Mouse (Mus musculus) cerebellum, adult 18-20 months (tissue): ENCODE results near the gene Sgtb.
A peak's percentile ranks its signal among the peaks of the same experiment; 100 is the strongest.

Experiments used
- DNase-seq, 2 experiments: peaks; one replicate each; pipeline ENCODE4 v3.0.0; 2021

The Sgtb gene

DNA sequence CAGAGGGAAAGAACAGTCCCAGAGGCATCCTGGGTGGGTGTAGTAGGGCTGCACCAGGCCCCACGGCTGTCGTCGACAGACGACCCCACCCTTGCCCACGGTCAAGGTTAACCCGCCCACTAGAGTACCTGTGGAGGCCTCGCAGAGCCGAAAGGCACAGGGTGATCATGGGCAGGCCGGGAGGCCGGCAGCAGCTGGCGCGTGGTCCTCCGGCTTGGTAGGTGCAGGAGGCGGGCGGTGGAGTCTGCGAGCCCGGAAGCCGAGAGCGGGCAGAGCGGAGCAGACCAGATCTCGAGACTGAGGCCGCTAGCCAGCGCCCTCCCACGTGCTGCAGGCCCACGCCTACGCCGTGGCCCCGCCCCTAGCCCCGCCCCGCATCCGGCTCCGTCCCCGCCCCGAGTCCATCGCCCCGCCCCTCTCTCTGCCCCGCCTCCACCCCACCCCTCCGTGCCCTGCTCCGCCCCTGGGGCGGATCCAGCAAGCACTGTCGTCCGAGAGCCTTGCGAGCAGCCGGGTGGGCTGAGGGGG, at the start of gene Sgtb, which contains the start of gene Nln:
Gene Sgtb (plus strand): TSS at position 454 of the 528 bp plus-strand sequence.
Gene Nln (minus strand): TSS at position 327 of the 528 bp plus-strand sequence.
- peak; percentile 77 to 79 for DNase-seq

DNA sequence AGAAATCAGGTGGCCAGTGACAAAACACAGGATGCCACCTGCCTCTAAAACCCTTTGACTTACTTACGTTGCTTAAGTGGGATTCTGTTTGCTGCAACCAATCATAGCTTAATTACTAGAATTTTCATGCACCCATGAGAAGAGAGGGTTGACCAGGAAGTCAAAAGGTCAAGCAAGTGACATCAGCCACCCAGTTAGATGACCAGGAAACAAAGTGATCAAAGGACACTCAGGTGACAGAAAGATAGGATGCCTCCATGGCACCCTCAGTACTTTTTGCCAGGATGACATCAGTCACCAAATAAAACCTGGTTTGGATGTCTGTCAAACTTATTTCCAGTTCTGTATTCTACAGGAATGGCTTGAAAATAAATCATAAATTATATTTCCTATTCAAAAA, 49.3 kb upstream of the Sgtb start:
- no peak for DNase-seq

DNA sequence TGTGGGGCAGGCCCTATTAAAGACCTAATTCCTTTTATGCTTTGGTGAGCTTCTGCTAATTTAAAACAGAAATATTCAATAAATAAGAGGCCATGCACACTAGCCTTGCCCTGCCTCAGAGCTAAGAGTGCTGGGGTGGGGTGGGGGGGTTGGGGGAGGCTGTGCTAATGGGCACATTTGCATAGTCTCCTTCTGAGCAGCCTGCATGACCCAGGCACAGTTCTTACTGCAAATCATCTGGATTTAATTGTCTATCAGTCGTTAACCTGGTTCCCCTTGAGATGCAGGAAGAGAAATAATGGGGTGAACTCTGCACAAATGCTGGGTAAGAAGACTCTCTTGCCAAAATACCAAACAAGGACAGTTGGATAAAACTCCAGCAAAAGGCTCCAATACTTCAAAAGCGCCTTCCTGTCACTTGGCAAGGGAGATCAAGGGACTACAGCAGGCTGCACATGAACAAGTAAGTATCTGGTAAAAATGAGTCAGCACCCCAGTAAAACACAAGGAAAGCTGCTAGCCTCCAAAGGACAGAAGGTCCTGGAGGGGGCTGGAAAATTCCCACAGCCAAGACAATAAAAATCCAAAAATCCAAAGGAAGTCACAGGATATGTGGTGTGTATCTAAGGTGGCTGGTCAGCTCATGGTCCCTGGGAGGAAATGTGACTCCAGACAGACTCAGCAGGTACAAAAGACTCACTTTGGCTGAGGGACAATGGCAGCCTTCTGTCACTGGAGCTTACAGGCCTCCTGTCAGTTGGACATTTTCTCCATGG, 47.4 kb upstream of the Sgtb start:
- peak; percentile 61 to 76 for DNase-seq

DNA sequence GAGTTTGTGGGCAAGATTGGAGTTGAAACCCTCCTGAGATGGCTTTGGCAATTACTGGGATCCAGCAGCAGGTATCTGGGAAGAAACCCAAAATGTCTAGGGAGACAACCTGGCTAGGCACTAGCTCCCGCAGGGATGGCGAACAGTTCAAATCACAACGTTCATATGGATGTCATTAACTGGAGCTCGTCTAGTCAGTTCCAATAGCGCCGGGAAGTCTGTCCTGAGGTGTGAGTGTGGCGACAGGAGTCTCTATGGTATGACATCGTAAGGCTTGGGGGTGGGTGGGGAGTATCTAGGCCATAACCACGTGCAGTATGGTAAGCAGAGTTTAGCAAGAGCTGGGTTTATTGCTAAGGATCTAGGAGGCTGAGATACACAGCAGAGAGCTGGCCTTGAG, 46.5 kb upstream of the Sgtb start:
- DNase-seq, result peak; percentile 64 to 73

DNA sequence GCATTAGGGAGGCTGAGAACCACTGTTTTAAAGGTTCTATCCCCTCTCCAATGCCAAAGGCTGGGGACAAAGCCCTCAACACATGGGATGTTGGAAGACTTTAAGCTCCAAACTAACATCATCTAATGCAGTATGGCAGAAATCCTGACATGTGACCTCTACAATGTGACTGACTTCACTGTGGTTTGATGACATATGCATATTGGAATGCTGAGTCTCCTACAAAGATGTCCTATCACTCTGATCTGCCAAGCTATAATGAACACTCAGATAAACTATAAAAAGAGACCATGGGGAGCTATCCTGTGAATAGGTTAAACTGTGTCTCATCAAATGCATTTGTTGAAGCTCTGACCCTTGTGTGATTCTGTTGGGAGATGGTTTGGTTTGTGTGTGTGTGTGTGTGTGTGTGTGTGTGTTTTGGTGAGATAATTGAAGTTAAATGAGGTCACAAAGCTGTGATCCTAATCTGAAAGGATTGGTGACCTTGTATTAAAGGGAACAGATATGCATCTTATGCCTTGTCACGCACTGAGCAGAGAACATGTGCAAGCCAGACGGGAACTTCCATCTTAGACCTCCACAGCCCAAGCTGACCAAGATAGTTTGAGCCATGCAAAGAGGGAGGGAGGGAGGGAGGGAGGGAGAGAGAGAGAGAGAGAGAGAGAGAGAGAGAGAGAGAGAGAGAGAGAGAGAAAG, 43.7 kb upstream of the Sgtb start:
- no peak for DNase-seq

DNA sequence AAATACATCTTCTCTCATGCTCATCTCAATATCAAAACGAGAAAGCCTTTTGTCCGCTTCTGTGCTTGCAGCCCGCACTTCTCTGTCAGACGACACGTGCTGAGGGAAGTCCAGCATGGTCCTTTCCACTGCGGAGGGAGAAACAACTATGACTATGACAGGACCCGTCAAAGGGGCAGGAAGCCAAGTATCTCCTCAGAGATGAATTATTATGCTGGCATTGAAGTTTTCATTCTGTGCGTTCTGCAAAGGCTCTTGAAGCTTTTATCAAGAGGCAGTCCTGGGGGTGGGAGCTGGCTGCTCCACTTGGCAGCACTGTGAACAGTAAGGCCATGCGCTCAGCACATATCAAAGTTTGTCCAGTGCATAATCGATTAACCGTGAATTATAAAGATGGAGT, 40.3 kb upstream of the Sgtb start:
- no peak for DNase-seq

DNA sequence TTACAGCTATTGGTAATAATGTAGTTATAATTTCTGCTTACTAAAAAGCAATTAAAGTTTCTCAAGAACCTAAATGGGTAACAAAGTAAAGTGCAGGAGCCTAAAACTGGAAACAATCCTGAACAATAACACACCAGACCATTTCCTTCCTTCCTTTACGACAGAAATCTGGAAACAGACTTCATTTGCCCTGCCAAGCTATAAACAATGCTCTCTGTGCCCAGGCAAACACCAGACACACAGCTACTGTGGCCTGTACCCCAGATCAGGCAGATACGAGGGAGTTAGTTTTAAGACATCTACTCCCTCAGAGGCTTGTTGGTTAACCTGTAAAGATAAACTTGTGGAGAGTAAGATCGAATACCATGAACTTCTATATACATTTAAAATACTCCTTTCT, 38.8 kb upstream of the Sgtb start:
- no peak for DNase-seq

DNA sequence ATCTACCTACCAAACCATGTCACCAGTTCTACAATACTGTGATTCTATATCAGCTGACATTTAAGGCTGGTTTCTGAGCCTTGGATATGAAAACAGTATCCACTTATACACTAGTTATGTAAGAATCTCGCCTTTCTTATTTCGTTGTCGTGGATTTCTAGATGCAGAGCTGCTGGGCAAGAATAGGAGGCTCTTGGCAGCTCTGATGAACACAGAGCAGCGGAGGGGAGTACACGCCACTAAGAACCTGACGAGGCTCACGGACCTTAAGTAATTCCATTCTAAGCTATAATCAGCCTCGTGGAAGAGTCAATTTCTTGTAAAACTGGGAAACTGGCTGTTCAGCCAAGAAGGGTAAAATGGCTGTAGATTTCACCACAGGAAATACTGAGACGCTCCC, 37.2 kb upstream of the Sgtb start:
- DNase-seq, result no peak

DNA sequence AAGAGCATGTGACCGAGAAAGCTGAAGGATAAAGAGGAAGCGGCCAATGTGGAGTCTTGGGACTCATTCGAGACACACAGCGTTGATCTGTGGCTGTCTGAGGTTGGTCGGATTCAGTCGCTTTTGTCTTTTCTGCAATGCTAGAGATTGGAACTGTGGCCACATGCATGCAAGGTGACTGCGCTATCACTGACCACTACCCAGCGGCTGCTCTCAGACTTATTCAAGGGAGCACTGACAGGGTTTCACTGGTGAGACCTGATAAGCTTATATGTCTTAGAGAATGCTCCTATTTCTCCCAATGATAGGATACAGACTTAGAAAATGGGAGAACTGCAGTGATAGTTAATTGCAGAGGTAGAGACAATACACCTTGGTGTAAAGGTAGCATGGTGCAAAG, 35.3 kb upstream of the Sgtb start:
- no peak for DNase-seq

DNA sequence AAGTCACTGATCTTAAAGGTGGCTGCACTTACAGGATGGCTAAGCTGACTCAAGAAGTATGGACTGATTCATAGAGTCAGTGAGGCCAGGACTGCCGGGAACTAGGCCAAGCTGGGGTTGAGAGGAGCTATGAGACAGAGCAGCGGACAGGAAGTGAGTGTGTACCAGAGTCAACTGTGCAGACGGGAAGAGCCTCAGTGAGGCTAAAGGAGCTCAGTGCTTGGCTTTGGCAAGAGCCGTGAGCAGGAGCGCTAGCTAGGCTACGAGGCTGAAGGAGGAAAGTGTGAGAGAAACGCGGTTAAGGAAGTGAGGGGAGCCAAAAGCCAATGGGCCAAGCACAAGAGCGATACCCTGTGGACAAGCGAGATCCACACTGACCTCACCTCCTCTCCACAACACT, 34.8 kb upstream of the Sgtb start:
- DNase-seq, result no peak

DNA sequence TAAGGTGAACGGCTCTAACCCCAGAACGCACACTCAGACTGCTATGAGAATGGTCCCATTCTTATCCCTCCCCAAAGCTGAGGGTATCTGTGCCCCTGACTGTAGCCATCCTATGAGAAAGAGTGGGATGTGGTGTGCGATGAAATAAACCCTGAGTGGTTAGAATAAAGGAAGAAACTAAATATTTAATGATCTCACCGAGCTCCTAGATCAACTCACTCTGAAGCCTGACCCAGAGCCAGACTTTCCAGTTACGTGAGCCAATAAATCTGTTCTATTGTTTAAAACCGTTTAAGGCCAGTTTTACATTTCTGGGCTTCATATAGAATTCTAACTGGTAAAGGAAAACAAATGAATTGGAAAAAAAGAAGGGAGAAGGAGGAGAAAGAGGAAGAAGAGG, 32.5 kb upstream of the Sgtb start:
- DNase-seq, result no peak

DNA sequence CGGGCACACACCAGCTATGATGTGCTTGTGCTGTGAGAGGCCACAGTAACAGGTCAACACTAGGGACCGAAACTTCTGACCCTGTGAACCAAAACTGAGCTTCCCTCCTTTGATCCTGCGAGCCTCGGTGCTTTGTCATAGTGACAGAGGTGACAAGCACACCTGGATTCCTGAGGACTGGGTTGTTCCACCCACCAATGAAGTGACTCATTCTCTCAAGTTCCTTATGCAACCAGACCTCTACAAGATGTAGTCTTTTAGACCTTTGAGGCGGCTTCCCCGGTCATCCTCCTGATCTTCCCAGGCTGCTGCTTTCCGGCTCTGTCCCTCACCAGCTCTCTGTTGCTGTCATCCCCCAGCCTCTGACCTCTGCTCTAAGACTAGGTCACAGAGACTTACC, 27.0 kb upstream of the Sgtb start:
- no peak for DNase-seq

DNA sequence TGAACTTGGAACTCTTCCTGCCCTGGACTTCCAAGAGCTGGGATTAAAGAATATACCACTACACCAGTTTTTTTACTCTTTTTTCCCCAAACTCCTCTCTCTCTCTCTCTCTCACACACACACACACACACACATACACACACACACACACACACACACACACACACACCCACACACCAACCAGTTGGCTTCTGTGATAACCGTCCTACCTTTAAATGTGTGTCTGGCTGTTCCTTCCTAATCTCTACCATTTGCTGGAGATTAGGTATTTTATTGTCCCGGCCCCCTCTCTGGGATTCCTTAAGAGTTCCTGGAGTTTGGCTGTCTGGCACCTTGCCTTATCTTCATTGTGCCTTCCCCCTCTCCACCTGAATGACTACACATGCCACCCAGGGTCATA, 24.9 kb upstream of the Sgtb start:
- no peak for DNase-seq

DNA sequence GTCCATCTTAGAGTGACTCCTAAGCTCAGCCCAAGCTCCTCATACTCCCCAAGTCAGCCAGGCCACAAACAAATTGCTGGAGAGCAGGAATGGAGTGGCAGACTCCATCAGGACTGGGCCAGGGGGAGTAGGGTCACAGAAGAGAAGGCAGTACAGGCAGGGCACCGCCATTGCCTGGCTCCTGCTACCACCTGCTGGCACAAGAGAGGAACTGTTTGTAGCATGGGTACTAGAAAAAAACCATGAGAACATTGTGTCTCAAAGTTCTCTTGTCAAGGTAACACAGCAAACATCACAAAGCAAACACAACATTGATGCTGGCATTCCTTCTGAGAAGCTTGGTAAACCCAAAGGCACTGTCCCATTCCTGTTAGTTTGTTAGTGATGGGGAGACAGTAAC, 20.2 kb upstream of the Sgtb start:
- DNase-seq, result peak; percentile 32

DNA sequence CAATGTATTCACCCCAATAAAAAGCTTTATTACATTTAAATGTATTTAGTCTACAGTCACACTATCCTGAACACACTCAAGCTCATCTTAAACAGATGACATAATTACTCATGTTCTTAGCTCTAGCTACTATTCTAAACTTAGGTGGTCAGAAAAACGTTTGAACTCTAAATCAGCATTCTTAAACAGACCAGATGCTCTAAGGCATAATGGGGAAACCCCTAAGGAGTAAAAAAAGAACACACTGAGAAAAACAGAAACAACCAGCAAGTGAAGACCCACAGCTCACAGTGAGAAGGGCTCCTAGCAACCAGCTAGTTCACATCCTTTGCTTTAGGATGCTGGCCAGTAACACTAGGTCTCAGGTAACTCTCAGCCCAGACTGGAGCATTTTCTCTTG, 17.8 kb upstream of the Sgtb start:
- no peak for DNase-seq

DNA sequence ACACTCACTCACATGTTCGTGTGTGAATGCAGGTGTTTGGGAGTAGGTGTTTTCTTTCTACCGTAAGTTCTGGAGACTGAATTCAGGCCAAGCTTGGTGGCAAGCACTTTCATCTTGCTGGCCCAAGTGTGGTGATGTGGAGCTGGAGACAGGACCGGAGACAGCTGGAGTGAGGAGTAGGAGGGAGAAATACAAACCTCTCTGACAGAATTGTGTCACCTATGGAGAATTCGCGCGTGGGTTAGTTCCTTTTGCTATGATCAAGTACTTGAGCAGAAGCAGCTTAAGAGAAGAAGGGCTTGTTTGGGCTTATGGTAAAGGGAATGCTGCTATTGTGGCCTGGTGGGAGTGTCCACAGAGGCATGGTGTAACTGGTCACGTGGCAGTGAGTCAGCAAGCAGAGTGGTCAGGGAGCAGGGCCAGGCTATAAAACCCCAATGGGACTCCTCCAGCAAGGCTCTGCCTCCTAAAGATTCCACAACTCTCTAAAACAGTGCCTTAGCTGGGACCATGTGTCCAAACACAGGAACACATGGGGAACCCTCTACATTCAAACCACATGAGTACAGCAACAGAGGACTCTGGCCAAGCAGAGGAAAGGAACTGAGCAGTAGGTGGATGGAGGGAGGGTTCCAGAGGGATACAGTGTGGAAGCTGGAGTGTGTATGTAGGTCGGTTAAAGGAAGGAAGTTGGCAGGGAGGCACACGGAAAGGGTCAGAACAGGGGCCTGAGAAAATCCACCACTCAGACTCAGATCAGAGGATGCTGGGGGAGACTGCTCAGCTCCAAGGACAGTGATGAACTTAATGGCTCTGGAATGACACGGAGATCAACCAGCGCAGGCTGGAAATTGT, 14.8 kb upstream of the Sgtb start:
- no peak for DNase-seq

DNA sequence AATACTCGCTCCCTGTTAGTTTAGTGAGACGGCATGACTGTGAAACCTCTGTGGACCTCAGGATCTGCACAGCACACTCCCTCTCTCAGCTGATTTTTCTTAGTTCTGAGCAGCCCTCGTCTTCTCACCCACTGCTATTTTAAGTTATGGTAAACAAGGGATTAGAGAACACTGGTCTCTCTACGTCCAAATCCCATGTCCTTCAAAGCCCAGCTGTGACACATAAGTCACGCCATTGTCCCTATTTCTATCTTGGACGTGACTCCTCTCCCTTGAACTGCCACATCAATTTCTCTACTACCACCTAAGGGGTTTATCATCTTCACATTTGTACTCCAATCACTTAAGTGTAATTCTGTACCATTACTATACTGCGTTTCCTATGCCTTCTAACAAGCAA, 13.6 kb upstream of the Sgtb start:
- DNase-seq, result no peak

DNA sequence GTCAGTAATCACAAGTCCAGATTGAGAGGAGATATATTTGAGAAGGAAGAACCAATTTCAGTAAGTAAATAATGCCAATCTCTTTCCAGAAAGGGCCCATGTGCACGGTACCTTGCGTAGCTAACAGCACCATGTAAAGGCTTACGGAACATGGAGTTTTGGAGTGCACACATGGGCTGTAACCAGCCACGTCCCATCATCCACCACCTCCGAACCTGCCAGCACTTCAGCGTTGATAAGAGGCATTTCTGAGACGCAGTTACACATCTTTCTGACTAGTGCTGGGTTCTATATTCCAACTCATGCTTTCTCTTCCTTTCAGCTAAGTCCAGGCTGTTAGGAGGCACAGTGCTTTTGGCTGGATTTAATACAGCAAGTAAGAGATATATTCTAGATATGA, 12.4 kb upstream of the Sgtb start:
- DNase-seq, result no peak

DNA sequence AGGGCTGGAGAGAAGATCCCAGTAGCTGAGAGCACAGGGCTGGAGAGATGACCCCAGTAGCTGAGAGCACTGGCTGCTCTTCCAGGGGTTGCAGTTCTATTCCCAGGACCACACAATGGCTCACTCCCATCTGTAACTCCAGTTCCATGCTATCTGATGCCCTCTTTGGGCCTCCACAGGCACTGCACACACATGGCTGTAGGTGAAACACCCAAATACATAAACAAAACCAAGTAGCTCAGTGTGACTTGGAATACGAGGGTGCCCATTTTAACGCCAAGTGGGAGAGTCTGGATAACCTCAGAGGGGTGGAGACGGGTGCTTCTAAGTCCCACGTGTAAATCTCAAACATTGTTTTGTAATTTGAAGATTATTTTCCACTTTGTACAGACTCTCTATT, 9.1 kb upstream of the Sgtb start:
- DNase-seq, result no peak

DNA sequence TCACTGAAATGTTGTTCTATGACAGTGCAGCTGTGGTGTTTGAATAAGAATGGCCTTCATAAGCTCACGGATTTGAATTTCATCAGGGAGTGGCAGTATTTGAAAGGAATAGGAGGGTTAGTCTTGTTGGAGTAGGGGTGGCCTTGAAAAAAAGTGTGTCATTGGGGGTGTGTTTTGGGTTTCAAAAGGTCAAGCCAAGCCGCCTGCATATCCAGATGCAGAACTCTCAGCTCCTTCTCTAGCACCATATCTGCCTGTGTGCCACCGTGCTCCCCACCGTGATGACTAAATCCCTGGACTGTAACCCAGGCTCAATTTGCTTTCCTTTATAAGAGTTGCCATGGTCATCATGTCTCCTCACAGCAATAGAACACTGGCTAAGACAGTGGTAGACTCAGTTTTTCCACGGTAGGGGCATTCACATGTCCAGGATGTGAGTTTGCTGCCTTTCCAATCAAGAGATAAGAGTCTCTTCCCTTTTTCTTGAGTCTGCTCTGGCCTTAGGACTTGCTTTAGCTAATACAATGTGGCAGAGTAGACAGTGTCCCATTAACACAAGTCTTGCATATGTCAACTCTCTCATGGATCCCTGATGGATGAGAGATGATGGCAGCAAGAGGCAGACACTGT, 7.8 kb upstream of the Sgtb start:
- no peak for DNase-seq

DNA sequence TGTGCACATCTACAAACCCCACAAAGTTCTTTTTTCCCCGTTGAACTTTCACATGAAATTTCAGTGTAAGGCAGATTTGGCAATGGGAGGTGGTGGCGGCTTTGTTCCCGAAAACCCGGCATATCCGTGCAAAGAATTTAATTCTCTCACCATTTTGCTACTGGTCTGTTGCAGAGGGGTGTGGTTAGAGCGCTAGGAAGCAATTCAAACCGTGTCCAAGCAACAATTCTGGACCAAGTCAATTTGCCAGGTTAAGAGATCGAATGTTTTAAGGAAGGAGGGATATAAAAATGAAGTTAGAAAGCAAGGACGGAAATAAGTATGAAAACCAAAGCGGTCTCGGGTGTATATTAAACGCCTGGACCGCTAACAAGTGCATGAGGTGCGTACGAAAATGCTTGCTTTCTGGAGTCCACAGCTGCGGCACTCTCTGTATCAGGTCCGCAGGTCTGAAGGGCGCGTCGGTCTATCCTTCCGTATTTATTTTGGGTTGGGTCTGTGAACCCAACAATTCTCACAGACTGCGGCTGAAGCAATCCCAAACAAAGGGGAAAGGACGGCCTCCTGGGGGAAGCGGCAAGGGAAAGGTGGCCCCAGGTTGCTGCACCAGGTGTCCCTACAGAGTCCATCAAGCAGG, 772 bp upstream of the Sgtb start:
- no peak for DNase-seq

DNA sequence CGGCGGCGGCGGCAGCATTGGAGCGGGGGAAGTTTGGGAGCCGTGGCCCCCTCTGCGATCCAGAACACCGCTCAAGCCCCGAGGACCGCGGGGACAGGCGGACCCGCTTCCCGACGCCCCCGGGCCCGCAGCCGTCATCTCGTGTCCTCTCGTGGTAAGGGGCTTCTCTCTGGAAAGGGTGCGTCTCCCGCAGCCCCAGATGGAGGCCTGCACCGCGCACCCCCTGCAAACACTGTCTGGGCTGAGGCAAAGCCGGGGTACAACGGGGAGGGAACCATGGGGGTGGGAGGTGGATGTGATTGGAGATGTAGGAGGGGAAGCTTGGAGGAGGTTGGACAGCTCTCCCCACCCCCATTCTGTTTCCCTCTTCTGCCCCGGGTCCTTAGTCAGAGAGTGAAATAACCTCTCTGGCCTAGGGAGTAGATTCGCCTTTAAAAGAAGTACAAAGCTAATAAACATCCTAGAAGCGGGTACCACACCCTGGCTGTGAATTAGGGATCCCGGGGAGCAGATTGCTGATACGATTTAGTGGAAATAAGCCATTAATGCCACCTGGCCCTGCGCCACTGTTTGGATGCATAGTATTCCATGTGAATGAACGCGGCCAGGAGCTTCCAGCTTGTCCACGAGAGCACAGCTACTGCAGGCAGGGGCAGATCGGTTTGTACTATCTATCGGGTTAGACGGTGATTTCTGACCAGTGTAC, 428 bp downstream of the Sgtb start:
- DNase-seq, result peak; percentile 69 to 75
